Mouse (Mus musculus): ENCODE data around the gene Foxp1. TPM values are rescaled to one million over a fixed set of nuclear protein-coding genes. Genes with fewer than 3 reads are reported as not detected.
A peak's percentile ranks its signal among the peaks of the same experiment; 100 is the strongest.

Foxp1 gene
- polyA plus RNA-seq, 1 experiment from 2014 or later: 77.5 TPM

- Histone ChIP-seq H3K36me3 (no peaks in the 10 kb centered on the region), H3K9me3 (replicated peaks) (no peaks in the 10 kb centered on the region), H3K4me3 (replicated peaks) (no peak overlapping the region), H3K4me1 (peaks cover 3% of the 10 kb centered on the region; the same call in 1 of the 2 replicates), H3K27me3 (no peaks in the 10 kb centered on the region), H3K9ac (no peak overlapping the region), H3K4me2 (replicated peaks) (no peak overlapping the region), H3K27ac (replicated peaks) (no peak overlapping the region)
- no peak for ATAC-seq (ENCODE audit: insufficient number of reproducible peaks, low FRiP score, low TSS enrichment, low read depth)
- WGBS: 60% methylated on average over 17 of the region's 17 CpGs
Measured at GRCm38 (mm10) chr6:99538194-99538941, 15.8 kb upstream of the Foxp1 start.

DNA sequence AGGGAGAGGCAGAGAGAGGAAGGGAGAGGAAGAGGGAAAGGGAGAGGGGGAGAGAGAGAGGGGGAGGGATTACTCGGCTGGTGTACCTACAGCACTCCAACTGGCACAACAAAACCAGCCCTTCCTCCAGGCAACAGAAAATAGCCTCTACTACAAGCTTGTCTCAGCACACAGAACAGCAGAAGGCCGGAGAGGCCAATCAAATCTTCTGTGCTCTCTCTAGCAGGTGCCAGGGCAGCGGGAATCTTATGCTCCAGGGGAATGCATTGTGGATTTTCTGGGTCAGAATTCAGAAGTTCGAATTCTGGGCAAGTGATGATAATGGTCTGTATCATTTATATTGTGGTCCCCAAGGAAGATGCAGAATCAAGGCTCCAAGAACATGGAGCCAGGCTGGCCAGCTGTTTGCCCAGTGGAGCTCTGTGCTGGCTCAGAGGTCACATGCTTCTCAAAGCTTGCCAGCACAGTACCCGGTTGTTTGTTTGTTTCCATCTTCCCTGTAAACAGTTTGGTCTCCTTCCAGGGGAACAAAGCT lies 11.8 kb upstream of the Foxp1 start:
- H3K9me3 ChIP-seq (replicated peaks): no peaks in the 10 kb centered on the region
- 52% methylated on average over 5 of the region's 5 CpGs for WGBS
- no peak overlapping the region for H3K9ac ChIP-seq
- no peaks in the 10 kb centered on the region for H3K27me3 ChIP-seq
- H3K4me2 ChIP-seq (replicated peaks): no peak overlapping the region
- H3K4me3 ChIP-seq (replicated peaks): no peak overlapping the region
- no peak overlapping the region for H3K27ac ChIP-seq (replicated peaks)
- H3K4me1 ChIP-seq: peaks cover 3% of the 10 kb centered on the region; the same call in 1 of the 2 replicates
- ATAC-seq (ENCODE audit: insufficient number of reproducible peaks, low FRiP score, low TSS enrichment, low read depth): no peak
- H3K36me3 ChIP-seq: no peaks in the 10 kb centered on the region

- Histone ChIP-seq H3K27me3 (no peaks in the 10 kb centered on the region), H3K4me1 (peaks cover 3% of the 10 kb centered on the region; the same call in 1 of the 2 replicates), H3K36me3 (no peaks in the 10 kb centered on the region), H3K27ac (replicated peaks) (no peak overlapping the region), H3K9ac (no peak overlapping the region), H3K9me3 (replicated peaks) (no peaks in the 10 kb centered on the region), H3K4me2 (replicated peaks) (no peak overlapping the region), H3K4me3 (replicated peaks) (no peak overlapping the region)
- 83% methylated on average over 4 of the region's 4 CpGs for WGBS
- ATAC-seq (ENCODE audit: insufficient number of reproducible peaks, low FRiP score, low TSS enrichment, low read depth): no peak
Measured at GRCm38 (mm10) chr6:99532458-99532857, 9.9 kb upstream of the Foxp1 start.

DNA sequence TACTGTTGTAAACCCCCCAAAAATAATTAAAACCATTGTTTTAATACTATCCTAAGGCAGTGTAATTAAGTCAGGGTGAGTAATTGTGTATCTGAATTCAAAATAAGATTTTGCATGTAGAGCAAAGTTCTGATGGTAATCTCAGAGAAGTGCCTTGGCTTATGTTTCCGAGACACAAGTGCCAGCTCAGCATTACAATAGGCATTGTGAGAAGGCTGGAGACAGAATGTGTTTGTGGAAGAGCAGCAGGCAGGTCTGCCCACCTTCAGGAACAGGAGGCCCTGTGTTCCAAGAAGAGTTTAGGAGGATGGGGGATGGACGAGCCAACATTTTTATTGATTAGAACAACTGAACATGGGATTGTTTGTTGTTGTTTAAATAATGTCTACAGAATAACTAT lies 6.5 kb upstream of the Foxp1 start:
- Histone ChIP-seq H3K4me1 (peaks cover 6% of the 10 kb centered on the region; the same call in 1 of the 2 replicates), H3K9ac (no peak overlapping the region), H3K27ac (replicated peaks) (no peak overlapping the region), H3K9me3 (replicated peaks) (no peaks in the 10 kb centered on the region), H3K36me3 (no peaks in the 10 kb centered on the region), H3K4me2 (replicated peaks) (no peak overlapping the region), H3K27me3 (no peaks in the 10 kb centered on the region), H3K4me3 (replicated peaks) (no peak overlapping the region)
- ATAC-seq (ENCODE audit: insufficient number of reproducible peaks, low FRiP score, low TSS enrichment, low read depth): no peak
- 45% methylated on average over 2 of the region's 2 CpGs for WGBS

GRCm38 (mm10) chr6:99527457-99528105 lies 5.1 kb upstream of the Foxp1 start:
- Histone ChIP-seq H3K9me3 (replicated peaks) (no peaks in the 10 kb centered on the region), H3K4me2 (replicated peaks) (no peak overlapping the region), H3K27me3 (no peaks in the 10 kb centered on the region), H3K4me1 (peaks cover 9% of the 10 kb centered on the region; the same call in 1 of the 2 replicates), H3K9ac (no peak overlapping the region), H3K27ac (replicated peaks) (0 out of 2 replicates have a peak overlapping the region, but pooled peaks have one; percentile 49), H3K36me3 (no peaks in the 10 kb centered on the region), H3K4me3 (replicated peaks) (no peak overlapping the region)
- ATAC-seq (ENCODE audit: insufficient number of reproducible peaks, low FRiP score, low TSS enrichment, low read depth): no peak
- 95% methylated on average over 6 of the region's 6 CpGs for WGBS

- Histone ChIP-seq H3K4me1 (peaks cover 15% of the 10 kb centered on the region; the same call in 1 of the 2 replicates), H3K9me3 (replicated peaks) (no peaks in the 10 kb centered on the region), H3K4me2 (replicated peaks) (no peak overlapping the region), H3K27me3 (no peaks in the 10 kb centered on the region), H3K4me3 (replicated peaks) (no peak overlapping the region), H3K36me3 (no peaks in the 10 kb centered on the region), H3K9ac (no peak overlapping the region), H3K27ac (replicated peaks) (no peak overlapping the region)
- no peak for ATAC-seq (ENCODE audit: insufficient number of reproducible peaks, low FRiP score, low TSS enrichment, low read depth)
- WGBS: 40% methylated on average over 8 of the region's 8 CpGs
Measured at GRCm38 (mm10) chr6:99525351-99525750, 2.8 kb upstream of the Foxp1 start.

DNA sequence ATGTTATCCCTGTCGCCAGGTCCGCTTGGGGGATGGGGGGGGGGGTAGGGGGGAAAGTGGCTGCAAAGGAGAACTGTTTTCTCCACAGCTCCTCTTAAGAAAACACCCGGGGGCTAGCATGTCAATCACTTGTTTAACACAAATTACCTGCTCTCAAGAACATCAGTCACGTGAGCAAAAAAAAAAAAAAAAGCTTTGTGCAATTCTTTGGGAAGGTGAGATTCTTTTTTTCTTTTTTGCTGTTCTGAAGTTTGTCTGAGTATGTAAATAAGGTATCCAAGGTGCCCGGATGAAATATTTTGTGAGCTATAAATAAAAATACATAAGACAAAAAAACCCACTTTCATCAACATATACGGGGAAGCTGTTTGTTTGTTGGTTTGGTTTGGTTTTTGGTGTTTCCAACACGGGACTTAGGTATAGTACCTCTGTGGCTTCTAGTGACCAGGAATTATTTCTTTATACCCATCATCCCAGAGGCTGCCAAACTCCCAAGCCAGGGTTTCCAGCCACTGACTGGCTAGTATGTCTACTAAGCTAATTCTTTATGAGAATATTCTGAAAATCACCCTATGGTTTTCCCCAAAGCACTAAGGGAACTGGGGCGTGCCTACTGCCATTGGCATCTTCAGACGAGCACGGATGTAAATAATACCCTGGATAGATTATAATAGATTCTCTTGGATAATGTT lies 1.3 kb upstream of the Foxp1 start:
- no peaks in the 10 kb centered on the region for H3K9me3 ChIP-seq (replicated peaks)
- WGBS: 24% methylated on average over 10 of the region's 10 CpGs
- no peaks in the 10 kb centered on the region for H3K36me3 ChIP-seq
- peaks cover 21% of the 10 kb centered on the region; the same call in 1 of the 2 replicates for H3K4me1 ChIP-seq
- peak overlapping the region; percentile 81 for H3K4me3 ChIP-seq (replicated peaks)
- H3K27ac ChIP-seq (replicated peaks): peak overlapping the region; percentile 98
- no peaks in the 10 kb centered on the region for H3K27me3 ChIP-seq
- peak overlapping the region; percentile 68; the same call in 1 of the 2 replicates for H3K9ac ChIP-seq
- no peak for ATAC-seq (ENCODE audit: insufficient number of reproducible peaks, low FRiP score, low TSS enrichment, low read depth)
- peak overlapping the region; percentile 94 for H3K4me2 ChIP-seq (replicated peaks)

DNA sequence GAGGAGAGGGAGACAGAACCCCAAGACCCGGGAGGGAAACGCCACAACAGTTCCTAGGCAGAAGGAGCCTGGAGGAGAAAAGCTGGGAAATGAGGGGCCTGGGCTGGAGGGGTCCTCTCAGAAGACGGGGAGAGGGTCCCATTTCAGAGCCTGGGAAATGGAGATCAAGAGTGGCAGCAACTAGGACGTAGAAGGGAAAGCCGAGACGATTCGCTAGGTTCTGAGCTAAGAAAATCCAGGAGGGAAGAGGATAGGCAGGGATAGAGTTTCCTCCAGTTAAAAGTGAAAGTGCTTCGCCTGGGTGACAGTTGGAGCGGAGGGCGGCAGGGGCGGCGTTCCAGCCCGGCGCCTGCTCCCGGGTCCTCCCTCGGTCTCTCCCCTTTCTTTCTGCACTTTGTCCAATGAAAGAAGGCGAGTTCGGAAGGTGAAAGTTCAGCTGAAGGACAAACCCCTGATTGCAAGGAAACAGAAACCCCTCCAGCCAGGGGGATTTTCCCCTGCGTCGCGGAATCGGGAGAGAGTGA lies 650 bp upstream of the Foxp1 start:
- H3K27me3 ChIP-seq: no peaks in the 10 kb centered on the region
- WGBS: 0% methylated on average over 22 of the region's 22 CpGs
- peak overlapping the region; percentile 98 for H3K27ac ChIP-seq (replicated peaks)
- no peaks in the 10 kb centered on the region for H3K36me3 ChIP-seq
- no peaks in the 10 kb centered on the region for H3K9me3 ChIP-seq (replicated peaks)
- peak overlapping the region; percentile 81 for H3K4me3 ChIP-seq (replicated peaks)
- peaks cover 21% of the 10 kb centered on the region; the same call in 1 of the 2 replicates for H3K4me1 ChIP-seq
- peak overlapping the region; percentile 94 for H3K4me2 ChIP-seq (replicated peaks)
- H3K9ac ChIP-seq: peak overlapping the region; percentile 68
- peak; percentile 62; the same call in 1 of the 2 replicates for ATAC-seq (ENCODE audit: insufficient number of reproducible peaks, low FRiP score, low TSS enrichment, low read depth)

DNA sequence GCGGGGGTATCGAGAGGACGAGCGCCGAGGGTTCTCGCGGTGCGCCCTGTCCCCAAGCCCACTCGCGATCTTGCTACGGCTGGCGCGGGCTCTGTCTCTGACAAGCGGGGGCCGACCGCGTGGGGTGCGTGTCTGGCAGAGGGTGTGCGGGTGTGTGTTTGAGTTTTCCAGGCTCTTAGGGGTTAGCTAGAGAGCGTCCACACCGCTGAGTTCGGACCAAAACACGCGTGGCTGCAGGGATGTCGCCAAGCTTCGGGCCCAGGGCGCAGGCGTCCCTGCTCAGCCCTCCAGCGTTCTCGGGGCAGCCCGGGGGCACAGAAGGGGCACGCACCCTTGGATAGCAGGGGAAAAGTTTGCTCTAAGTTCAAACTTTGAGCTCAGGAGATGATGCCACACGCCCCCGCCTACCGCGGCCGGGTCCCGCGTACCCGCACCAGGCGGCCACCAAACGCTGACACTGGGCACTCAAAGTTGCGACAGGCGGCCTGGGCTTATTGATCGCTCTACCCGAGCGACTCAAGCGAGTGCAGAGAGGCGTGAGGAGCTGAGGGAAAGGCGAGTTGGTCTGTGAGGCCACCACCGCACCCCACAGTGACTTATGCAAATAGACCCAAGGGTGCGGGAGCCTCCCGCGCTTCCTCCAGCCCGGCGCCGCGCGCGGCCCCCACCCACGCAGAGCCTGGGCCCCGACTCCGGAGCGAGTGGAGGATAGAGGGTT lies 721 bp downstream of the Foxp1 start:
- H3K9me3 ChIP-seq (replicated peaks): no peaks in the 10 kb centered on the region

DNA sequence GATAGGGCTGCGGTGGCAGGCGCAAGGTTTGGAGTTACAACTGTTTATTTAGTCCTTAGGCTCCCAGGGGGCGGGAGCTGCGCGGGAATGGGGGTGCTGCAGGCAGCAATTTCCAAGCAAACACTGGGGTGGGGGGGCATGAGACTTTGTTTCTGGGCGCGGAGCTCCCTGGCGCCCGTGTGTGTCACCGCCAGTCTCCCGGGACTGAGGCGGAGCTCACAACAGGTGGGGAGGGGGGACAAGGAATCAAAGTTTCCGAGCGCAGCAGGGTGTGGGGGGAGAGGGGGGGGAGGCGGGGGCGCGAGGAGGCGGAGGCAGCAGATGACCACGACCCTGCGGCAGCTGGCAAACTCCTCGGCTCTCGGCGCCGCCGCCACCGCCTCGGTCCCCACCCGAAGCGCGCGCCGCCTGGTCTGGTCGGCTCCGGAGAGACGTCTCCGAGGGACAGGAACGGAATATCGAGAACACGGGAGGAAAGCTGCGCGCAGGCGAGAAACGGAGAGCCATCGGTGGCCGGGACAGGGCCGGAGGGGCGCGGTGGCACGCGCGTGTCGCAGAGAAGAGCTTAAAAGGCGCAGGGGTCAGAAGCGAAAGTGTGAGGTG lies 1.4 kb downstream of the Foxp1 start:
- H3K4me2 ChIP-seq (replicated peaks): peak overlapping the region; percentile 94
- peak; percentile 75 for ATAC-seq (ENCODE audit: insufficient number of reproducible peaks, low FRiP score, low TSS enrichment, low read depth)
- peak overlapping the region; percentile 68 for H3K9ac ChIP-seq
- WGBS: under 1% methylated on average over 50 of the region's 54 CpGs
- no peaks in the 10 kb centered on the region for H3K36me3 ChIP-seq
- H3K4me1 ChIP-seq: peaks cover 18% of the 10 kb centered on the region; the same call in 1 of the 2 replicates
- H3K27ac ChIP-seq (replicated peaks): peak overlapping the region; percentile 98
- no peaks in the 10 kb centered on the region for H3K27me3 ChIP-seq
- H3K9me3 ChIP-seq (replicated peaks): no peaks in the 10 kb centered on the region
- peak overlapping the region; percentile 81 for H3K4me3 ChIP-seq (replicated peaks)

More for the DNA sequence above, 721 bp downstream of the Foxp1 start:
- ATAC-seq (ENCODE audit: insufficient number of reproducible peaks, low FRiP score, low TSS enrichment, low read depth): peak; percentile 26
- Histone ChIP-seq H3K4me1 (peaks cover 18% of the 10 kb centered on the region; the same call in 1 of the 2 replicates), H3K9ac (peak overlapping the region; percentile 68), H3K36me3 (no peaks in the 10 kb centered on the region), H3K27ac (replicated peaks) (peak overlapping the region; percentile 98), H3K27me3 (no peaks in the 10 kb centered on the region), H3K4me3 (replicated peaks) (peak overlapping the region; percentile 81), H3K4me2 (replicated peaks) (peak overlapping the region; percentile 94)
- under 1% methylated on average over 64 of the region's 64 CpGs for WGBS
